Mouse (Mus musculus): ENCODE results near the gene Hand1.
"Not testable (repeated sequence)": the region's sequence is repeated elsewhere in the genome, so short reads cannot be mapped to it uniquely, and the experiment has no call there.

Gene Hand1

DNA sequence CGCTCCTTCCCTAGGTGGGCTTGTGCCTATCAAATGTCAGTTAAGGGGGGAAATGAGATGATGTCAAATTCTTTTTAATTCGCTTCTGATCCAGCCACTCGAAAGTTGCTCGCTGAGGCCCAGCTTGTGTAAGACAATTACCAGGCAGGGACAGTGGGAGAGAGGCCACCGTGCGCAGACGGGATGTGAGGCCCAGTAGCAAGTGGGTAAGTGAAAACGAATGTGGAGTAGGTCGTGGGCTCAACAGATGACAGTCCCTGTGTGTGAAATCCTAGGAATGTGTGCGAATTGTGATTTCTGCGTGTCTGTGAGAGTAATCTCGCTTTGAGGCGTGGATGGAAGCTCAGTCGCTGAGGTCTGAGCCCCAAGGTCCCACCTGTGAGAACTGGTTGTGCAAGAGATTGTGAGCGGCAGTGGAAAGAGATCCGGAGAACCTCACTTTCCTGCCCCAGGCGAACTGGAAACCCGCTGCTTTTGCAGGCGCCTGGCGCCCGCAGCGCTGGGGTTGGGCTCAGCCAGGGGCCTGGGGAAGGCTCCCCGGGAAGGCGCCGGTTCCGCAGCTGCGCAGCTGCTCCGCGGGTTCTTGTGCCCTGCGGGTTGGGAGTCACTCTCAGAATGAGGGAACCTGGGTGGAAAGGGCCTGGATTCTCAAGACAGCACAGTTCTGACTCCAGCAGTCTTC lies 819 bp upstream of the Hand1 start:
- no peak for DNase-seq

DNA sequence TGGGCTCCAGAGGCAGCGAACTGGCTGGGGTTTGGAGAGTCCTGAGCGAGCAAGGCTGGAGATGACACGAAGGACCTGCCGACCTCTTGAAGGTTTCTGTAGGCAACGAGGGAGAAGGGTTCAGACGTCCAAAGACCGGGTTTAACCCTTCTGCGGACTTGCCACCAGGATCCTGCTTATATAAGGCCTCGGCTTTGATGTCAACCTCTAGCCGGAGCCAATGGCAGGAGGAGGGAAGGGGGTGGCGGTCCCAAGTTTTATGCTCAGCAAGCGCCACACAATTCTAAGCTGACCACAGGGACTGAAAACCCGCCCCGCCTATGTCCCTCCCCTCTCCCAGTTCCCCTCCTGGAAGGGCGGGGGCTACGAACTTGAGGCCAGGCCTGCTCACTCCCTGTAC lies 757 bp downstream of the Hand1 start:
- no peak for DNase-seq

DNA sequence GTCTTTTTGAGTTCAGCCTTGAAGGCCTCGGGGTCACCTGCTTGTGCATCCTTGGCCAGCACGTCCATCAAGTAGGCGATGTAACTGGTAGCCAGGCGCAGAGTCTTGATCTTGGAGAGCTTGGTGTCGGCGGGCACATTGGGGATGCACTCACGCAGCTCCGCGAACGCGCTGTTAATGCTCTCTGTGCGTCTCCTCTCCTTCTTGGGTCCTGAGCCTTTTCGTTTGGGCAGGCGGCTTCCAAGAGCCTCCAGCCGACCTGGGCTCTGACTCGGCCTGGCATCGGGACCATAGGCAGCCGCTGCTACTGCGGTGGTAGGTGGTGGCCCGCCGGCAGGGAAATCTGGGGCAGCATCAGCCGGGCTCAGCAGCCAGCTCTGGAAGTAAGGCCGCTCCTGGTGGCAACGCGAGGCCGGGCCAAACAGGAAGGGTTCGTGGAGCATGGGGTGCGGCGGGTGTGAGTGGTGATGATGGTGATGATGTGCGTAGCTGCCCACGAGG lies 1.3 kb downstream of the Hand1 start:
- DNase-seq: no peak

DNA sequence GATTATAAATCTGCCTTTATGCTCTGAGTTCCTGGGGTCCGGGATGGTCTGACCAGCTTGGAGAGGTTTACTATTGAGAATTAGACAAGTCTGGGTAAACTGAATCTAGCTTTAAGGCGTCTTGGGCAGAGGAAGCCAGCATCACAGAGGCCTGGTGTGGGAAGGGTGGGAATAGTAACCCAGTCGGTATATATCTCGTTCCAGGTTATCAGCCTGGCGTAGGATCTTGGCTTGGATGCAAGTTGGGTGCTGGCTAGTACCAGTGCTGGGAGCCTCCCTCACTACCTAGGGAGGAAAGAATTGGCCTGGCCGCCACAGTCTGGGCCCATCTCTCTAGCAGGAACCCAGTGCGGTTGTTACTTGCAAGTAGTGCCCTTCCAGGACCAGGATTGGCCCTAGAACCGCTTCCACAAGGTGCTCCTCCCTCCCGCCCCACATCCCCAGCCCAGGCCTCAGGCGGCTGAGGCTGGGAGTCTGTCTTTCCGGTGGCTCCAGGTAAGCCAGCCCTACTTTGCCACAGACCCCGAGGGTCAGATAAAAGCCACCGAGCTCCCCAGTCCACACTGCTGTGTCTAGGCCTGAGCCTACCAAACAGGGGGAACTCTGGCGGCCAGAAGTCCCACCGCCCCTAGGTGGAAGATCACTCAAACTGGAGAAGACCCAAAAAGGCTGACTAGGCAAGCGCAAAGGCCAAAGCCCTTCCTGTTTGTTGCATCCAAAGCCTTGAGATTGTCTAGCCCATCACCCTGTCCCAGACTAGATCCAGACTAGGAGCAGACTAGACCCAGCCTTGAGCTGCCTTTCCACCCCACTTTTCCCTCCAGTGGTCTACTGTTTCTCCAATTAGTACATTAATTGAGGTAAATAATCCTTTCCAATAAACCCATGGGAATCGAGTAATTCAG lies 2.5 kb downstream of the Hand1 start:
- no peak for DNase-seq

DNA sequence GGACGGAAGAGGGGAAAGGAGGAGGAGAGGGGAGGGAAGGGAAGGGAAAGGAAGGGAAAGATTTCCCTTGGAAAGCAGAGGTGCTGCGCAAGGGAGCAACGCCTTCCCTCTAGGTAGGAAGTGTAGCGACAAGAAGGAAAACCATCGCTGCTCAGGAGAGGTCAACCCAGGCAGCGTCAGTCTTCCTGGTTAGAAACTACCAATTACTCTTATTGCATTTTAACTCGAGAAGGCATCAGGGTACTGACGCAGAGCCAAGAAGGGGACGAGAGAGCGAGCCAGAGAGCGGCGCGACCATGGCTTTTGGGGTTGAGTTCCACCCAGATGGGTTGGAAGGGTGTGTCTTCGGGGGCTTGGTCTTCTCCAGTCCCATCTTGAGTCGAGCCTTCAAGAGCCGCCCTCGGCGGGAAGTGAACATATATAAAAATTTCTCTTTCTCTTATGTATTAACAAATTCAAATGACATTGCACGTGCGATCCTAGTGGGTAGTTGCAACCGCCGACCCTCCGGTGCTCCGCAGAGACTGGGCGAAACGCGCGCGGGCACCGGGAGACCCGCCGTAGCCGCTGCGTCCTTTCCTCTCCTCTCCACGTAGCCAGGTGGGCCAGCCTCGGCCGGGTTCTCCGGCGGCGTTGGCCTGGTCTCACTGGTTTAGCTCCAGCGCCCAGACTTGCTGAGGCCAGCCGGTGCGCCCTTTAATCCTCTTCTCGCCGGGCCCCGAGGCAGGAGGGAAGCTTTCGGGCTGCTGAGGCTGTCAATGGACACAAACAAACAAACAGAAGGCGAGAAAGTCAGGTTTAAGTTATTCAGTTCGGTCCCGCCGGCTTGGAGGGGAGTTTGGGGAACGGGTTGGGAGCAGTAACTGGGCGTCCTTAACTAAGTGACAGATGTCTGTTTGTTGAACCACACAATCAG lies 3.4 kb downstream of the Hand1 start:
- DNase-seq: peak; percentile 30 to 34

DNA sequence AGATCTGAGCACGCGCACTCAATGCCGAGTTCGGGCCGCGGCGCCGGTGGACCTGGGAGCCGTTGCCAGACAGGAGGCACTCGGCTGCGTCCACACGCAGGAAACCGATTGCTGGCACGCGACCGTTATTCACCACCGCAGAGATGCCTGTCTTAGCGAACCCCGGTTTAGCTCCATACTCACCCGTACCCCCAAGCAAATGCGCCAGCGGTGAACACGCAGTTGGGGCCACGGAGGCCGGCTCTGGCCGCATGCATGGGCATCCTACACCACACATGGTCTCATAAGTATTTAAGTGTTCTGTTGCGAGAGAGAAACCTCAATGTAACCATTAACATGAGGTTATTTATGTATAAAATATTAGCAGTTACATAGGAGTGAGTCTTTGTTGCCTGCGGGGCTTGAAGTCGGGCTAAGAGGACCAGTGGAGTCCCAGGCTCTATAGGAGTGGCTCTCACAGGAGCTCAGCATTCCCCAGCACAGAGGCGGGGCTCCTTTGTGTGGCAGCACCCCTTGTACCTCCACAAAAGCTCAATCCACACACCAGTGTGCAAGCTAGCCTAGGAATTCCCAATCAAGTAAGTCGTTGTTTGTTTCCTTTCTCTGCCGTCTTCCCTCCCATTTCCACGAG lies 4.6 kb downstream of the Hand1 start:
- DNase-seq: peak; percentile 34 to 36

DNA sequence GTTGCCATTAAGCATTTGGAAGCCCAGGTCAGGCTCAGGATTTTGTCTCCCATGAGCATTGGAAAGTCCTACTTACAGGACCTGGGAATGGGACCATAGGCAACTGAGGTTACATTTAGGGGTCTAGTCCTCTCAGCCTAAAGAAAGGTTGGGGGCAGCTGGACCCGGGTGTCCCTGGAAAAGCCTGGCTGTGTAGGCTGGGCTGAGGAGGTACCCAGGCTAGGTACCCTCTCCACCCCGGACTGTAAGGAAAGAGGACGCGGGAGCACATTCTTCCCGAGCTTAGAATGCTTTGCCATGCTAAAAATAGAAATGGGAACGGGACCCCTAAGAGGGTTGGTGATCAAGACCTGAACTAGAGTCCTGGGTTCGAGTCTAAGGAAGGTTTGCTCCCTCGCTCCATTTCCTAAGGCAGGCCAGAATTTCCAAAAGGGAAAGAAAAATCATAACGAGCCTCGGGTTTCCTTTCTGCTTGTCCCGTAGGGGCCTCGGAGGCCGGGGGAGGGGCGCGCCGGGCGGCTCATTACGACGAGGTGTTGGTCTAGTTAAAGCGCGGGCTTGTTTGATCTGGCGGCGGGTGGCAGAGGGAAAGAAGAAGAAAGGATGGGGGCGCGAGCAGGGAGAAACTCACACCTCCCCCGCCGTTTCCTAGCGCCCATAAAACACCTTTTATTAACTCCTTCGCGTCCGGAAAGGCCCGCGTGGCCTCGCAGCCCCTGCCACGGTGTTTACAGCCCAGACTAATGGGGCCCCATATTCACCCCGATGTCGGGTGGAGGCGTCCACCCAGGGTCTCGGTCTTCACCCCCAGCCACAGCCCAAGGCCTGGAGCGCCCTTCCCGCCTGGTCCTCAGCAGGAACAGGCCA lies 5.3 kb downstream of the Hand1 start:
- no peak for DNase-seq

DNA sequence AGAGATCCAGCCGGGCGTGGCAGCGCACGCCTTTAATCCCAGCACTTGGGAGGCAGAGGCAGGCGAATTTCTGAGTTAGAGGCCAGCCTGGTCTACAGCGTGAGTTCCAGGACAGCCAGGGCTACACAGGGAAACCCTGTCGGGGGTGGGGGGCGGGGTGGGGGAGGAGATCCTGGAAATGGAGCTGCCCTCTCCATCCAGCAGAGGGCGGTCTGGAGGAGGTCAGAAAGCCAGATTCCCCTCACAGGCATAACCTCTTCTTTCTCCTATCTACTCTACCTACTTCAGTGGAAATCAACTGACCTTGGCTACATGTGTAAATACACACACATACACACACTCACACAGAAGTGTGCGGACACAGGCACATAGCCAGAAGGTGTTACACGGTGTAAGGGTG lies 7.4 kb downstream of the Hand1 start:
- not testable (repeated sequence) for DNase-seq

DNA sequence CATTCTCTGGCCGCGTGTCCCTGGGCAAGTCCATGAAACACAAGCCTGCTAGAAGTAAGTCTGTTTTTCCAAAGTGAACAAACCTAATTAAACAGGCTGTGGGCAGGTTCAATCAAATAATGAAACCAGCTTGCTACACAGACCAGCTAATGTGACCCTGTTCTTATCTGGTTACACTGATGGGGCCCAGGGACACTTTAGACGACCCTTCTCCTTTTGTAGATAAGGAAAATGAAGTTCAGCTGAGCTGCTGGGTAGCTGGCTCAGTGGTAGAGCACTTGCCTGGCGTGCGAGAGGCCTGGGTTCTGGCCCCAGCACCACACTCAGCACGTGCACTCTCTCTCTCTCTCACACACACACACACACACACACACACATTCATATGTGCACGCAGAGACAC lies 8.9 kb downstream of the Hand1 start:
- no peak for DNase-seq

DNA sequence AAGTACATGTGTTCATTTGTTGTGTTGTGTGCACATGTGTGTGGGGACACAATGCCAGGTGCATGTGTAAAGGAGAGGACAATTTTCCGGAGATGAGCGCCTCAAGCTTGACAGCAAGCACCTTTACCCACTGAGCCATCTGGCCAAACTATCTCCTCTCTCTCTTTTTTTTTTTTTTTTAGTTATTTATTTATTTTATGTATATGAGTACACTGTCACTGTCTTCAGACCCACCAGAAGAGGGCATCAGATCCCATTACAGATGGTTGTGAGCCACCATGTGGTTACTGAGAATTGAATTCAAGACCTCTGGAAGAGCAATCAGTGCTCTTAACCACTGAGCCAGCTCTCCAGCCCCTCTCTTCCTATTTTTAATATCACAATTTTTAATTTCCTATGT lies 9.5 kb downstream of the Hand1 start:
- DNase-seq: not testable (repeated sequence)

DNA sequence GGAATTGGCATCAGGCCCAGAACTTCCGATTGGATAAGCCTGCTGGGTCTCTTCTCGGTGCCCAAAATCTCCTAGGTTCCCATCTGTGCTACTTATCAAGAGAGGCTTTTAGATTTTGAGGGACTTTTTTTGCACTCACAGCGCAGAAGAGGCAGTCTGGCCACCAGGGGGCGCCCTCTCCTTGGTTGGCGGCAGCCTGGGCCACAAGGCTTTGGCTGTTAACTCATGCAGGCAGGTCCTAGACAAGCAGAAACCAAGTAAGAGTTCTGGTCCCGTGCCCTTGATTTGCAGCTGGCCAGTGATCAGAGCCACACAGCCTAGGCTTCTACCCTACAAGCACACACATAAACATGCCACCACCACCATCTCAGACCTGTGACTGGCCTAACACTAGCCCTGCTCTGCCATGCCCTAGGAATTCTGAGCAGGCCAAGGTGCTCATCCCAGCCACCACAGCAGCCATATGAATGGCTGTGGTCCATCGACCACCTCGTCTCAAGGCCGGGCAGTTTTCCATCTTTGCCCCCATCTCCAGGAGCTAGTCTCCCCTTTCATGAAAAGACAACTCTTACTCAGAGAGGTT lies 12.5 kb downstream of the Hand1 start:
- peak; percentile 87 to 94 for DNase-seq

DNA sequence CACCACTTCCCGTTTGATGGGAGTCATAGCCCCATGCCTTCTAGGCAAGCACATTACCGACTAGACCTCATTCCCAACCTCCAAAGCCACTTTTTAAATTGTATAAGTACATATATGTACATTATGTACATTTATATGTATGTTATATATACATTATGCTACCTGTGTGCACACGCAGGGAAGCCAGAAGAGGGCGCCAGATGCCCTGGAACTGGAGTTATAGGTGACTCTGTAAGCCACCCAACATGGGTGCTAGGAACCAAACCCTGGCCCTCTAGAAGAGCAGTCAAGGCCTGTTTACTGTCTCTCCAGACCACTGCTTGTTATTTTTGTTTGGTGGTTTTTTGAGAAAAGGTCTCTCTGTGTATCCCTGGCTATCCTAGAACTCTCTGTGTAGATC lies 14.4 kb downstream of the Hand1 start:
- no peak for DNase-seq

DNA sequence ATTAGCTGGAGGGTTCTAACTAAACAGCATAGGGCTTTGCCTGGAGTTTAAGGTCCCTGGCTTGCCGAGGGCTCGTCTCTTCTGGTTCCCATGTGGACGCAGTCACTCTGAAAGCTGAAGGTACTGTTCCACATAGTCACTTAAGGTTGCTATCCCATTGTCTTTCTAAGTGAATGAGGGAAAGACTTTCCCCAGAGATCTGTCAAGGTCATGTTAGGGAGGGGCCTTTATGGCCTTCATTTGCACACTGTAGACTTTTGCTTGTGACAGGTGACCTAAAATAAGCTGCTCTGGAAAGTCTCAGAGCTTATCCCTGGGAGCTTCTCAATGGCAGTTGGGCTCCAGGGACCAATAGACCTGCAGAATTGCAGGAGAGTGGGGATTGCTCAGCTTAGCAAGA lies 19.0 kb downstream of the Hand1 start:
- DNase-seq: no peak

DNA sequence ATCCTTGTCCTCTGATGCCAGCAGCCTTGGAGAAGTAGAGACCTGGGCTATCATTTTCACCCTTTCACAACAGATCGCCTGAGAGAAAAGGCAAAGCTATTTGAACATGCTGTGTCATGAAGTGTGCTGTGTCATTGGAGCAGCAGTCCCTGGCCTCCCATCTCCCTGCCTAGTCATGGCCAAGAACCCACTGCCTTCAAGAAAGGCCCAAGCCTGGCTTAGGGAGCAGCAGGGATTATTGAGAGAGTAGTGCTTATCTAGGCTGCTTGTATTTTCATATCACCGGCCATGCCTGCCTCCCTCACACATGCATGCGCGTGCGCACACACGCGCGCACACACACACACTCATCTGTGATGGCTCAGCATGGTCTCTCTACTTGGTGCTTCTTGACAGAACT lies 20.4 kb downstream of the Hand1 start:
- no peak for DNase-seq

DNA sequence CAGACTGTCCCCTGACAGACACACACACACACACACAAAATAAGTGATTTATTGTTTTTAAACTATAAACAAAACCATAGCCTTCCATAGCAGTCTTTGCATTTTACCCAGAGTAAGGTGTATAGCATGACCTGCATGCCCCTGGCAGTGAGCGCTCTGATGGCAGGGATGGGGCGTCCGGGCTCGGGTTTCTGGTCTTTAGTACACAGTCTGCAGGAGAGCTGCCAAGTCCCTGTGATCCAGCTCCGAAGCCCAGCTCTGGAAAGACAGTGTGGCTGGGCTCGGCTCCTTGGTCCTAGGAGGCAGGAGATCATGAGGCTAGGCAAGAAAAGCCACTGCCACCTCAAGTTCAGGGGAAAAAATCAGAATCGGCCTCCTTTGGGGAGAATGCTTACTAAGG lies 21.6 kb downstream of the Hand1 start:
- DNase-seq: no peak

DNA sequence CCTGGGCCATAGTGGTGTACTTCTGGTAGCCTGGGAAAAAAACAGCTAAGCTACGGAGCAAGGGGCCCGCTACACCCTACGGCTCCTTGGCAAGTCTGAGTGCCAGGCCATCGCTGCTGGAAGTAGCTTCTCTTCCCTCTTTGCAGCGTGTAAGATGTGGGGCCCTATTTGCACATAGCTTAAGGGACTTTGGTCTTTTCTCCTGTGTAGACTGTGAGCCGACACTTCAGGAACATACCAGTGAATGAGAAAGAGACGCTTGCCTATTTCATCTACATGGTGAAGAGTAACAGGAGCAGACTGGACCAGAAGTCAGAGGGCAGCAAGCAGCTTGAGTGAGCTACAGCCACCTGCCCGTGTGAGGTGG lies 22.9 kb downstream of the Hand1 start:
- DNase-seq: no peak

DNA sequence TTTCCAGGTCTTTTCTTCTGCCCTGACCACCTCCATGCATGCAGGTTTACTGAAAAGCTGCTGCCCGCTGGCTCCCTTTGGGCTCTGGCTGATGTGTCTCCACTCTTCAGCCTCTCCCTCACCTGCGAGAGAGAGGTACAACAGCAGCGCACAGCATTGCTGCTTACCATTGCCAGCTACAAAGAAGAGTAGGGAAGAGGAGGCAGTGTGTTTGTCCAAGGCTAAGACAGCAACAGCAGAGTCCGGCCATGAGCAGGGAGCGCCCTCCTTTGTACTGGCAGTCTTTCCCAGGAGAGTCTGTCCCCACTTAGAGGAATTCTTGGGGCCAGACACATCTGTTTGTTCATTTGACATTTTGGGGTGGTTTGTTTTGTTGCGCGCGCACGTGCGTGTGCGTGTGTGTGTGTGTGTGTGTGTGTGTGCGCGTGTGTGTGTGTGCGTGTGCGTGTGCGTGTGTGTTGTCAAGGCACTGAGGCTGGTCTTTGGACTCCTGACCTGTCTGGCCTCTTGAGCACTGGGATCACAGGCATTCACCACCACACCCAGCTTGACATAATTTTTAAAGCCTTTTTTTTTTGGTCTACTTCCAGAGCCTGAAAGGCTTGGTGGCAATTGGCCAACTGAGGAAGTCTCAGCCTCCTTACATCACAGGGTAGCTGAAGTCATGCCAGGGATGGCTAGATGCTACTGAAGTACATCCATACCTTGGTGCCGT lies 23.4 kb downstream of the Hand1 start:
- DNase-seq: no peak

DNA sequence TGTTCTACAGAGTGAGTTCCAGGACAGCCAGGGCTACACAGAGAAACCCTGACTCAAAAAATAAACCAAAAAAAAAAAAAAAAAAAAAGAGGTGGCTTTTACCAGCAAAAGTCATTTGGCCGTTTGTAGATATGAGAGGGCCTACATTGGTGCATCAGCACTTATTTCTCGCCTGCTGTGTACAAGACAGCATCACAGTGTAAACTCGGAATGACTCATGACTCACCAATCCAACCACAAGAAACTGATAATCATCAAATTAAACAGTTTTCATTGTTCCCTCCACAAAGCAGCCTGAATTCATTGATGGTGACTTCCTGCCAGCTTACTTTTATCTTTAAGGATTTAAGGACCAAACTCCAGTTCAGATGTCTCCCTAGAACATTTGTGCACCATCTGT lies 27.6 kb downstream of the Hand1 start:
- DNase-seq: no peak

DNA sequence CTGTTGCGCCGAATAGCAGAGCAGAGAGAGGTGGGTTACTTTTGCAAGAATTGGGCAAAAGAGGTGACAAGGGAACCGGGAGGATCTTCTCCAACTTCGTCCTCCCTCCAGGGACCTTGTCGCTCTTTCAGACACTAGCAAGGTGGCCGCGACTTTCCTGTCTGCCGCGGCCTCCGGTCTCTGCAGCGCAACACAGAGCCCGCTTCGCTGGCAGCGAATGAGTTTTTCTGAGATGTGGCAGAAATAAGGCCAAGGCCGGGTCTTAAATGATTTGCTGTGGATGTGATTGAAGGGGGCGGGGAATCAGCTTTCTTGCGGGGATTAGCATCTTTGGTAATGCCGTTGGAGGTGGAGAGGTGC lies 30.1 kb downstream of the Hand1 start:
- DNase-seq: peak; percentile 25 to 35

DNA sequence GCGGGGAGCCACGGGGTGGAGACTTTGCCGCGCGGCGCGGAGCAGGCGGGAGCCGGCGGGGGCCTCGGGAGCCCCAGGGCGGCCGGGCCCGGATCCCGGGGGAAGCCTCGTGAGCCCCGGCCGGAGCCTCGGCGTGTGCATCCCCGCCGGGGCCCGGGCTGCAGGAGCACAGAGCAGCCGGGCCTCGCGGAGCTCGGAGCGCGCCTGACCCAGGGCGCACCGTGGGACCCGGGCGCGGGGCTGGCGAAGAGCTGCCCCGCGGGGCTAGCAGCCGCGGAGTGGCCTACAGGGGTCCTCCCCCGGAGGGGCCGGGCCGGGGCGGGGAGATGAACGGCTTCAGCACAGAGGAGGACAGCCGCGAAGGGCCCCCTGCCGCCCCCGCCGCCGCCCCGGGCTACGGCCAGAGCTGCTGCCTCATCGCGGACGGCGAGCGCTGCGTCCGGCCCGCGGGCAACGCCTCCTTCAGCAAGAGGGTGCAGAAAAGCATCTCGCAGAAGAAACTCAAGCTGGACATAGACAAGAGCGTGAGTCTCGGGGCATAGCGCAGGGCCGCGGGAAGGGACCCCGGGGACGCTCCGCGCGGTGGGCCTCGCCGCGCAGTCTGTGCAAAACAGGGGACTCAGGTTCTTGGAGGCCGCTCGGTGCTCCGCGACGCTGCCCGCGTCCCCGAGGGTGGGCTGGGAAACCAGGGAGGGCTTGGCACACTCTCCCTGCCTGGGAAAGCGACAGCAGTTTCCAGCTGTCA lies 30.7 kb downstream of the Hand1 start:
- DNase-seq: peak; percentile 61 to 63
